Mouse (Mus musculus) mouse trophoblast stem cell (cell line): Measurements from ENCODE around the gene Ecd.

Experiments used
- in situ Hi-C, 2 experiments: fragments of 300-500 bp; cut with MseI, MboI; formaldehyde crosslinking; loops; 2 replicates in 1 of 2; 3 replicates in 1 of 2; pipeline ENCODE4 v1.15.1; 2025

The Ecd gene

DNA sequence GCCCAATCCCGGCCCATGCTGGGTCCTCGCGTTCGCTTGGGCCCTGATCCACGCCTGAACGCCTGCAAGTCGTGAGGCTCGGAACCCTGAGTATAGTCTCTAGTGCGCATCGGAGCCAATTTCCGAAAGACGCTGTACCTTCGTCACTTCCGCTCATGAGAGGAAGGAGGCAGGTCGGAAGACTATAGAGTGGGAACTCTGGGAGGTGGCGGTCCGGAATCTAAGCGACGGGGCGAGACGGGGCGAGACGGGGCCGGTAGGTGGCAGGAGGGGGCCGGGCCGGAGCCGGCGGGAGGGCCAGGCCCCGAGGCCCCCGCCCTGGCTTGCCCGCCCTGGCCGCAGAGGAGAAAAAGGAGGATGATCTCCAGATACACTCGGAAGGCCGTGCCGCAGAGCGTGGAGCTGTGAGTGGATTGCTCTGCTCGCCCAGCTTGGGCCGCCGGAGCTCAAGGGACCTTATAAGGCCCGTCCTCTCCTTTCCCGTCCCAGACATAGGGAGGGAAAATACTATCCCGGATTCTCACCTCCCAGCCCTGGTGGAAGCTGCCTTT is at the start of gene Ecd, which contains the start of gene Fam149b:
TSS of gene Ecd (minus strand) at position 131 of the 551 bp plus-strand sequence.
TSS of gene Fam149b (plus strand) at position 172 of the 551 bp plus-strand sequence.
- in situ Hi-C loops, result no loop called here

DNA sequence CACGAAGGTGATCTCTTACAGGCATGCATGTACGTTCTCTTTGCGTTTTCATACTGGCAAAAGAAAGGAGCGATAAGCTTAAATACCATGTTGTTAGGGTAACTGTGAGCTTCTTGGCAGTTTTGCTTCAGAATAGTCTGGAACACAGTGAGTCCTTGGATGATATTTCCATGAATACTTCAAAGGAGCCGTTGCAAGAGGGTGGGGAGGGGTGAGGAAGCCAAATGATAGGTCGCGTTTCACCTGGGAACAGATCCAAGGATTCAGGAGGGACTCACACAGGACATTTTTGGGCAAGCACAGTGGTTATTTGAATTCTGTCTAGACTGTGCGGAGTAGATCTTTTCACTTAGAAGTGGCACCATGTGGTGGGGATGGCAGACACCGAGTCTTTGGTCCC is 49.3 kb upstream of the Ecd start:
- in situ Hi-C loops, result no loop called here

DNA sequence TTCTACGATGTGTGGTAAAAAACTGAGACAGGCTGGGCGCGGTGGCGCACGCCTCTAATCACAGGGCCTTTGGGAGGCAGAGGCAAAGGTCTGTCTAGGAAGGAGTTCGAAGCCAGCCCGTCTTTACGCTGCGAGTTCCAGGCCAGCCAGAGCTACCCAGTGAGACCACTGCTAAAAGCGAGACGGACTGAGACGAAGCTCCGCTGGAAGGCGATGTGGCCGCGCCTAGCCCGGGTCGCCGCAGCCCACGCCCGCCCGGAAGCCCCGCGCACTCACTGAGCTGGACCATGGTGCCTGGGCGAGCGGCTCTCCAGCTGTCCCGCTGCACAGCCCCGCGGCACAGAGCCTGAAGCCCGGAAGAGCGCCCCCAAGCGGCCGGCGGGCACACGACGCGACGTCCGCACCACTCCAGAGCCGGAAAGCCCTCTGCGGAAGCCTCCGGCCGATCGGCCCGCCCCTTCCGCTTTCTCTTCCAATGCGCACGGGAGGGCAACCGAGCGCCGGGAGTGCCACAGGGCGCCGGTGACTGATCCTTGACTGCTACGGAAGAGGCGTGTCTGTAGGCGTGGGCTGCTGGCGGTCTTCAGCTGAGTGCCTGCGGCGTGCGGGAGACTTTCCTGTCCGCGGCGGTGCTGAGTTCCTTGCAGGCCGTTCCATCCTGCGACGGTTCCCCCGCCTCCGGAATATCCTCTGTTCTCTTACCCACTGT is 45.4 kb upstream of the Ecd start, which contains the start of gene Mrps16:
TSS of gene Mrps16 (minus strand) at position 430 of the 709 bp plus-strand sequence.
- in situ Hi-C loops, result no loop called here

DNA sequence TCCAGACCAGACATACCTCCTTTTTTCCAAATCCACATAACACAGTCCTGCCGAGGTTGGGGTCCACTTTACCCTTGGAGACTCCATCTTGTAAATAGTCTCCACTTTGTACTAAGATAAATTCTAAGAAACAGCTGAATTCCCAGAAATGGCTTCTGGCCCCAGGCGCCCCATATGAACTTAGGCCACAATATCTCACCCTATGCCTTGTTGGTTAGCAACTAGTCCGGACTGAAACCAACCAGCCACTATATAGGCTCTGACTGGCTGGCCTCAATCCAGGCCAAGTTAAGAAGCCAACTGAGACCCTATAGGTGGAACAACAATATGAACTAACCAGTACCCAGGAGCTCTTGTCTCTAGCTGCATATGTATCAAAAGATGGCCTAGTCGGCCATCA is 44.4 kb upstream of the Ecd start:
- in situ Hi-C loops, result no loop called here

DNA sequence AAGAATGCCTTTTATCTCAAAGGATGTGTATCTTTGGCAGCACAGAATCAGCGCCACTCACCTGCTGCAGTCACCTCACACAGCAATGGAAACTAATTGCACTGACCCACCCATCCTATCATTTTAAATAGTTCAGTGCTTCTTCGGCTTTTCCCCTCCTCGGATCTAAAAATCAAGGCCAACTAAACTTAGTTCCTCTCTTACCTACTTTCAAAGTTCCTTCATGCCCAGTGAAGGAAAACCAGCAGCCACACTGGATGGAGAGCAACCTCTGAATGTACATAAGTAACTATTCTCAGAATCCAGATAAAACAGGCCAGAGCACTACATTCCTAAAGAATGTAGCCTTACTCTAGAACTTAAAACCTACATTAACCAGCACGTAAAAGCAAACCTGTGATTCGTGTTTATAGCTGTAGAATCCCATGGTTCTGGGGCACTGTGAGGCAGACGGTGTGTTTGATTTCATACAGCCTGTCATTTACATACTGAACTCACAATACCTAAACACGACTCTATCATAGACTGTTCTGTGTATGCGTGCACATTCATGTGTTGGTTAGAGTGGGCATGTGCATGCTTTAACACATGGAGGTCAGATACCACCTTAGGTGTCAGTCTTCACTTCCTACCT is 41.6 kb upstream of the Ecd start:
- in situ Hi-C loops, result no loop called here

DNA sequence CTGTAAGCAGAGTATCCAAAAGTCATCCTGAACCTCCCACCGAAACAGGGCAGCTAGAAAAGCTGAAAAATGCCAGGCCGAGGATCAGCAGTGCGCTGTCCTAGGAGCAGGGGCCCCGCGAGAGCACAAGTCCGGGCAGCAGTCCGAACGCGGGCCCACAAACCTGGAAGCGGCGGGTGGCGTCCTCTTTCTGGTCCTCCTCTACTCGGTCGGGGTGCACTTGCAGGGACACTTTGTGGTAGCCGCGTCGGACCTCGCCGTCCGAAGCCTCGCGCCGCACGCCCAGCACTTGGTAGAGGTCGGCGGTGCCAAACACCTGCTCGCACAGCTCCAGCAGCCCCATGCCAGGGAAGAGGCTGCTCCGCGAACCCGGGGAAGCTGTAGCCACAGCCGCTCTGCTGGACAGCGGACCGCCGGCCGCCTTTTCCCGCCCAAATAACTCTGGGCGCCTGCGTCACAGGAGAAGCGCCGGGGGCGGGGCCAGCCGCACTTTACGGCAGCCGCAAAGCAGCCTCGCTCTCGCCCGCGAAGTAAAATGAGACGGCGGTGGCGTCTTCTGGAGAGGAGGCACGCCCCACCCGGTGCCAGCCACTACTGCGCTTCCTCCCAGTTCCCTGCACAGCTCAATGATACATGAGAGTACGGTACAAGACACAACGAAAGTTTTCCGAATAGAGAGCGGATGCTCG is 40.7 kb upstream of the Ecd start, which contains the start of gene Dnajc9:
TSS of gene Dnajc9 (minus strand) at position 470 of the 689 bp plus-strand sequence.
- in situ Hi-C loops, result no loop called here

DNA sequence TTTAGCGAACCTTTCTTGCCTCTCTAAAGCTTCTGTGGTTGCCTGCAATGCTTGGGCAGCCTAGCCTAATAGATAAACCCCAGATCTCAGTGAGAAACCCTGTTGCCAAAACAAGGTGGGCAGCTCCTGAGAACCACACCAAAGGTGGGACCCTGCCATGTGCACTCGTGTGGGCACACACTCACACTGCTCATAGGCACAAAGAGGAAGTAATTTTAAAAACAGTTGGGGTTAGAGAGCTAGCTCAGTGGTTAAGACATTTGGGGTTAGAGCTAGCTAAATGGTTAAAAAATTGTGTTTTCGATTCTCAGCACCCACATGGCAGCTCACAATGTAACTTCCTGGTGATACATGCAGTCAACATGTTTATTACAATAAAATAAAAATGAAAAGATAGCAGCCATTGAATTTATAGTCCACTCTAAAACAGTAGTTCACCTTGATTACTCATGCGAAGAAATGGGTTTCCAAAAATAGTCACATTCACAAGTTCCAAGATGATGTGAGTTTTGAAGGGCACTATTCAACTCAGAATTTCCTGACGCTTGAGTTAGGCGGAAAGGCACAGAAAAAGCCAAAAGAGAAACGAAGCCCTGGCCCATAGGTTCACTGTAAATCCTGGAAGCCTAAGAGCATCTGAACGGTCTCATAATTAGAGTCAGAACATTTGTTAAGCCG is 32.0 kb upstream of the Ecd start:
- in situ Hi-C loops, result no loop called here

DNA sequence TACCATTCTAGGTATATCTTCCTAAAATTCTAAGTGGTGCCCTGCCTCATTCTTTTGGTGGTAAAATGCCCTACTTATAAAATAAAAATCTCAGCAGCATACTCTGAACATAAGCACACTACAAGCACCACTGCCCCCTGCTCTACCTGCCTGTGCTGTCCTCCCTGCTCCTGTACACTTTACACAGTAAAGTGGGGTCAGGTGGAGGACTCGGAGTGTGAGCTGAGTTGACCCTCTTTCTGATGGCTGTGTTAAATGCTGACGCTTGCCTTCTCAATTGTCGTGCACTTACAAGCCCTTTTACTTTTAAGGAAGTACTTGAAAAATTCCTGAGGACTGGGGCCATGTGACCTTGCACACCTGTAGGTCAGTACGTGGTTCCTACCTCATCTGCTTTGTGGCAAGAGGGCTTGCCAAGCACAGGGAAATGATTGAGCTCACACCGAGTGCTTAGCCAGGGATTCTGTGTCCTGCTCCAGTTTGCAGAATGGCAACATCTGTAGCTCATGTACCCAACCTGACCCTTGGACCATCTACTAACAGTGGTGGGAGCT is 31.2 kb upstream of the Ecd start:
- in situ Hi-C loops, result no loop called here

DNA sequence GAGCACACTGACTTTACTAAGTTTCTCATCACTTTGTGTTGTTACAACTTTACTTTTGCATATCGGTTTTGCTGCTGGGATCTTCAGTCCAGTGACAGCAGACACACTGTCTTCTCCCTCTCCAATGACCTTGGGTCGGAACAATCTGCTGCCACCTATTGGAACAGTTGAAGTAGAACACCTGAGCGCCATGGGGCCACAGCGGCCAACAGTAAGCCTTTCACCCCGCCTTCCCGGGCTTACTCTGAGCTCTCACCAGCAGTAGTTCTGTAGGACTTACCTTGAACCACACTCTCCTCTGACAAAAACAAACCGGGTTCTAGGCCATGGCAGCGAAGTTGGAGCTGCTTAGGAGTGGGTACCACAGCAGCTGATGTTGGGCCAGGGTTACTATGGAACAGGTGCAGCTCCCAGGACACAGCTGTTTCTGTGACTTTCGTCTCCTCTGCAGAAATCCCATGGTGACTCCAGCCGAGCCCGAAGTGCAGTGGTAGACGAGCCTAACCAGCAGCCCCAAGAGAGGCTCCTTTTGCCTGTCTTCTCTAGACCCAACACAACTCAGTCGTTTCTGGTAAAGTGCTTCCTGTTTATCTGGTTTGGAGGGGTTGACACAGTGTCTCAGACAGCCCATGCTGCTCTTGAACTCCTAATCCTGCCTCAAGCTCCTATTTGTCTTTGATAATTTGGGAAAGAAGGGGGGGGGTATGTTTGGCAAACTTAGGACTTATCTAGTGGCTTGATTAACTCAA is 30.6 kb upstream of the Ecd start:
- in situ Hi-C loops, result no loop called here

DNA sequence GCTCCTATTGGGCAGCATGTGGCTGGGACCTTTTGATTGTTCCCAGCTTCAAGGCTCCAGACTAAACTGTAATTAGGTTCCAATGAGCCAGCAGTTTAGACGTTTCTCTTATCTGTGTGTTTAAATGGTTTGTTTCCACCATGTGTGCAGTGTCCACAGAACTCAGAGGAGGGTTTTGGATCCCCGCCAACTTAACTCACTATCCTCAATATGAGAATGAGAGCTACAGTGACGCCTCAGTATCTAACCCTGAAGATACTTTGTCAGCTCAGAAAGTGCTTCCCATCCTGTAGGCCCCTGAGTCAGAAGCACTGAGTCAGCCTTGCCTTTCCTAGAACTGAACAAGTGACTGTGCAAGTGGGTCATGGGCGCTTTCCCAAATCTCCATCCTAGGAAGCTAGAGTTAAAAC is 29.2 kb upstream of the Ecd start:
- in situ Hi-C loops, result no loop called here

DNA sequence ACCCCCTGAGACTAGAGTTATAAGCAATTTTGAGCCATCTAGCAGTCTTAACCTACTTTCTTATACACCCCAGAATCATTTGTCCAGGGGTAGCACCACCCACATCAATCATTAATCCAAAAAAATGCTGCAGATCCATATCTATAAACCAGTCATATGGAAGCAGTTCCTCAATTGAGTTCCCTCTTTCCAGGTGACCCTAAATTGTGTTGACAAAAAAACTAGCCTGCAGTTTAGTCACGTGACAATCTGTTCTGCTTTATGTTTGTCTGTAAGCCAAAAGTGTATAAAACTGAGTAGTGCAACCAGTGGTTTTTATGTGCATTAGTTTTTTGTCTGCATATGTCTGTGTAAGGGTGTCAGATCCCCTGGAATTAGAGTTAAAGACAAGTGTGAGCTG is 23.9 kb upstream of the Ecd start:
- in situ Hi-C loops, result no loop called here

DNA sequence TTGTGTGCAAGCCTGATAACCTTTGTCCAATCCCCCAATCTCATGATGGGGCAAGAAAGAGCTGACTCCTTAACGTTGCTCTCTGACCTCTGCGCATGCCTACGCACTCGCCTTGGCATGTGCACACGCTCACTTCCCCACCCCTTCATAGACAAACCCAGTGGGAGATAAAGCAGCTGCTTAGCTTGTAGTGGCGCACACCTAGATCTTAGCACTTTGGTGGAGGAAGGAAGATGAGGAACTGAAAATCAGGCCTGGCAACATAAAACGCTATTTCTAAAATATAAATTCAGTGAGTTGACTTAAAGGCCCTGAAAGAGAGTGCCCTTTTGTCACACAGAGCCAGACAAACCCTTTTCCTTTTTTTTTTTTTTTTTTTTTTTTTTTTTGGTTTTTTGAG is 22.9 kb upstream of the Ecd start:
- in situ Hi-C loops, result no loop called here

DNA sequence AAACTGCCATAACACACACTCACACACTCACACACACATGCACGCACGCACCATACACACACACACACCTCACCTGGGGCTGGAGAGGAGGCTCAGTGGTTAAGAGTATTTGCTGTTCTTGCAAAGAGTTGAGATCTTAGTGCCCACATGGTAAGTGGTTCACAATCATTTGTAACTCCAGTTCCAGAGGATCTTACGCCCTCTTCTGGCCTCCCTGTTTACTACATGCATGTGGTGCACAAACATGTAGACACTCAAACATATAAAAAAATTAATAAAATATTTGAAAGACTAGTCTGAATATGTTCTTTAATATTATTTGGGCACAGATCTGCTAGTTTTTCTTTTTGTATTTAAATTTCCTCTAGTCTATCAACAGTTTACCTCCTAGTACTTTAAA is 20.4 kb upstream of the Ecd start:
- in situ Hi-C loops, result no loop called here

DNA sequence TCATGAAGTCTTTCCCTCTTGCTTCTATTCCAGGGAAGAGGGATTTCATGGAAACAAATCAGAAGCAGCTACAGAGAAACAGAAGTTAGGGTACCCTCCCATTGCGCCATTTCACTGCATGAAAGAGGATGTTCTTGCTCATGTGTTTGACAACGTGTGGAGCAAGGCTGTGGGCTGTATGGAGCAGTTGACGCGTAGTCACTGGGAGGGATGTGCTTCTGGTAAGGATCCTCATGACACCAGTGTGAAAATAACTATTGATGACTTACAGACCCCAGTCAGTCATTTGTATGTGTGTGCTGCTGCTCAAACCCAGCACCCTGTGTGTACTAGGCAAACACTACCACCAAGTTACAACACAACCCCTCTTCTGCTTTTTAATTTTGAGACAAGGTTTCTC is 15.3 kb upstream of the Ecd start:
- in situ Hi-C loops, result no loop called here

DNA sequence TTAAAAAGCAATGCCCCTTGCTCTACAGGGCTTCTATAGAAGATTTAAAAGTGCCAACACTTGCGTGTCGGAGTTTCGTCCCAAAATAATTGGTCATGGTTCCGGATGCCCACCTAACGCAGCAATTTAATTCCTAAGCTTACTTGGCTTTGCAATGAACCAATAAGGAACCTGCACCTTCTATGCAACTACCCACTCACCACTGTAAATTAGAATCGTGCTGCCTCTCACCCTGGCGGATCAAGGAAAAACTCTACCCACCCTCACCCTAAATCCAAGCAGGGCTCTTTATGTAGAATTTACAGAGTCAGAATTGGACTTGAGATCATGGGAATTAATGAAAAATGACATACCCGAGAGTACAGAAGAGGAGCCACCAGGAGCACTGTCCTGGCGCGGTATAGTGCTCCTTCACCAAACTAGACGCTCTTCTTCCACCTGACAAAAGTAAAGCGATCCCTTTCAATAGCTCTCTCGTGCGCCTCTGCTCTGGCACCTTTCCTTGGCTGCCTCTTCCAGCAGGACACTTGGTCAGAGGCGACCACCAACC is 405 bp downstream of the Ecd start:
- in situ Hi-C loops, result no loop called here

DNA sequence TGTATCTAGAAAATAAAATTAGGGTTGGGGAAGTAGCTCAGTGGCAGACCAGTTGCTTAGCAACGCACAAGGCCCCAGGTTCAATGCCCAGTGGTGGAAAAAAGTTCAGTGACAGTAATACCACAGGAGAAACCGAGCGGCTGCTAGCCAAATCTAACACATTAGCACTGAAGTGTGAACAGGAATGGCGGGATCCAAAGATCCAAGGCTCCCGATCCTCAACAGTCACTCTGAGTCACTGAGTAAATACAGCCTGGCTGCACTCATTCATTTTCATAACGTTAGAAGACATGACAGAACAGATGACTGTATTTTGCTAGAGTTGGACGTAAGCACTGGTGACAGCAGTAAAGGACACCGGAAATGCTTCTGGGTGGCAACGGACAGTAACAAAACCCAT is 2.0 kb downstream of the Ecd start:
- in situ Hi-C loops, result no loop called here

DNA sequence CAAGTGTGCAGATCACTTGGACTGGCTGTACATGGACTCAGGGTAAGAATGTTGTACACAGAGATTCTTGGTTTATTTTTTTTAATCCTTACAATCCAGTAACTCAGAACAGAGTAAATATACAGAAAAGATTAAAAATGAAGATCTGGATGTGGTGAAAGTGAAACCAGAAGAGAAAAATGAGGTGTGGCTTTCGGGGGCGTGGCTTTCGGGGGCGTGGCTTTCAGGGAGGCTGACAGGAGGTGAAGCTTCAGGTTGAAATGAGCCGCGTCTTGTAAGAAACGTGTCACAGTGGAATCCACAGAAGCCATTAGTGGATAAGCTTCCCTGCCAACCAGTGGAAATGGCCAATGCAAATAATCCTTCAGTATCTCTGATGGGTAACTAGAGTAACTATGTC is 7.1 kb downstream of the Ecd start:
- in situ Hi-C loops, result no loop called here

DNA sequence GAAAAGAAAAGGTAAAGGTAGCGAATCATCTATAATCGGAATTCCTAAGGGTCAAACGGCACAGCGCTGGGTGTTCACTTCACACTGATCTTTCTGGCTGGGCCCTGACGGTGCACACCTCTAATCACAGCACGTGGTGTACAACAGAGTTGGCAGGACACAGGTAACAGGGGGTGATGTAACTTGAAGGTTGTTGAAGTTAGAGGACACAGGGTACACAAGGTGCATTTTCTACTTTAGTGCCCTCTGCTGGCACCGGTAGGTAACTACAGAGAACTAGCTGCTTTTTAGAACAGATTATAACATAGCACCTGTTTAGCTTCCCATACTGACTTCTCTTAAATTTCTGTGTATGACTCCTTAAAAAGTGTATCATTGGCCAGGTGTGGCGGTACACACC is 7.8 kb downstream of the Ecd start:
- in situ Hi-C loops, result no loop called here

DNA sequence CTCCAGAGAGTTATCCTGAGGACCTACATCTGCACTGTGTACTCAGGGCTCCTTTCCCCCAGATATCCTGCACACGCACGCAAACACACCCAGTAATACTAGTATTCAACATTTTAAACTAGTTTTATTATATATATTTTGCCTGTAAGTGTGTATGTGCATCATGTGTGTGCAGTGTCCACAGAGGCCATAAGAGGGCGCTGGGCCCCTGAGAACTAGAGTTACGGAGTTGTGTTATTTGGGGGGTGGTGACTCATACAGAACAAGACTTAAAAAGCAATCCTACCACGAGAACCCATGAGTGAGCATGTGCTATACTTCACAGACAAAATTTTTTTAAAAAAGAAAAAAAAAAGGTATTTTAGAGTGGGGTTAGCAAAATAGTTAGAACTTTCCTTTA is 8.5 kb downstream of the Ecd start:
- in situ Hi-C loops, result no loop called here

DNA sequence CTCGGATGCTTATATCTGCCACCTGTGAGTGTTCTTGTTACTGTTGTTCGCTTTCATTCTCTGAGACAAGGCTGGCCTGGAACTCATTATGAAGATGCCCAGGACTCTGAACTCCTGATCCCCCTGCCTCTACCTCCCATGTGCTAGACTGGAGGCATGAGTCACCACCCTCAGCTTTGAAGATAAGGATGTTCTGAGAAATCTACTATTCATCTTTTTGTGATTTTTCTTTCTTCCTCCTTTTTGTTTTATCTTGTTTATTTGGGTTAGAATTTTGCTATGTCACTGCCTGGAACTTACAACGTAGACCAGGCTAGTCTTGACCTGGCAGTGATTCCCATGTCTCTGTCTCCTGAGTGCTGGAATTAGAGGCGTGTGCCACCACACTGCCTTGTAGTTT is 16.6 kb downstream of the Ecd start:
- in situ Hi-C loops, result no loop called here

DNA sequence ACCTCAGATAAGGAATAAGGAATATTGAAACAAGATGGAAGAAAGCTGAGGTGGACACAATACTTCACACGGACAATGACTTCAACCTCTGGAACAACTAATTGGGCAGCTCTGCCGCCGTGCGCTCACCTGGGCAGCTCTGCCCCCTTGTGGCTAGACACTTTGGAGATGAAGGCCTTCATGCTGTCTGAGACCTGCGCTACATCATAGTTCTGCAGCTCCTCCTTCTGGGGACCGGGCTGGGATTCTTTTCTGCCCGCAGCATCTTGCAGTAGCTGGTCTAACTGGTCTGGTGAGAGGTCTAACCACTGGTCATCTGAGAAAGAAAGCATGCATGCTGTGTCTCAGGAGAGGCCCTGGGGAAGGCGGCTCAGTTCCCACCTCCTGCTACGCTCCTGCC is 19.4 kb downstream of the Ecd start:
- in situ Hi-C loops, result no loop called here
